Mouse (Mus musculus): ENCODE measurements around the gene Nrap. TPM values are rescaled to one million over a fixed set of nuclear protein-coding genes. Genes with fewer than 3 reads are reported as not detected.

The Nrap gene
- polyA plus RNA-seq, 1 experiment: 0.01 TPM

GRCm38 (mm10) chr19:56374011-56374410 lies 15.8 kb downstream of the Nrap start:
- Histone ChIP-seq H3K4me3 (replicated peaks) (no peak overlapping the region), H3K36me3 (ENCODE audit: control insufficient read depth) (no peaks in the 10 kb centered on the region), H3K9me3 (ENCODE audit: control insufficient read depth, low read length) (peaks cover 5% of the 10 kb centered on the region), H3K27me3 (ENCODE audit: control insufficient read depth) (no peaks in the 10 kb centered on the region), H3K4me1 (ENCODE audit: control insufficient read depth) (peaks cover 9% of the 10 kb centered on the region)
- TF ChIP-seq GATA1 (IDR thresholded peaks at IDR 0.05; ENCODE audit: low read length) (no peak), TAL1 (IDR thresholded peaks at IDR 0.05; ENCODE audit: low read length) (no peak)

DNA sequence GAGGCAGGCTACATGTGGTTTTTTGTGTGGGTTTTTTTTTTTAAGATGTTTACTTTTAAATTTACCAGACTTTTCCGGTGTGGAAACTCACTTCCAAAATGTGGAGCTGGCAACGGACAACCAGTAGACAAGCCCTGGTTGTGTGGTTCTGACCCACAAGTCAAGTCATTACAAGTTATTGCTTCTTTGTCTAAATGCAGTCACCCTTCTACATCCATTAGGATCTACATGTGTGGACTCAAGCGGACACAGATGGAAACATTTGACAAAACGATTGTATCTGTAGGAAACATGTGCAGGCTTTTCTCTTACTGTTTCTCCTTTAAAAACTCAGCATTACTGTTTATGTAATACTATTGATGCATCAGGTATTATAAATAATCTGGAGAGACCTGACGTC lies 16.6 kb downstream of the Nrap start:
- H3K27me3 ChIP-seq (ENCODE audit: control insufficient read depth): no peaks in the 10 kb centered on the region
- H3K4me3 ChIP-seq (replicated peaks): no peak overlapping the region
- peaks cover 5% of the 10 kb centered on the region for H3K9me3 ChIP-seq (ENCODE audit: control insufficient read depth, low read length)
- H3K36me3 ChIP-seq (ENCODE audit: control insufficient read depth): no peaks in the 10 kb centered on the region
- H3K4me1 ChIP-seq (ENCODE audit: control insufficient read depth): peaks cover under 1% of the 10 kb centered on the region
- TF ChIP-seq TAL1 (IDR thresholded peaks at IDR 0.05; ENCODE audit: low read length) (no peak), GATA1 (IDR thresholded peaks at IDR 0.05; ENCODE audit: low read length) (no peak)

DNA sequence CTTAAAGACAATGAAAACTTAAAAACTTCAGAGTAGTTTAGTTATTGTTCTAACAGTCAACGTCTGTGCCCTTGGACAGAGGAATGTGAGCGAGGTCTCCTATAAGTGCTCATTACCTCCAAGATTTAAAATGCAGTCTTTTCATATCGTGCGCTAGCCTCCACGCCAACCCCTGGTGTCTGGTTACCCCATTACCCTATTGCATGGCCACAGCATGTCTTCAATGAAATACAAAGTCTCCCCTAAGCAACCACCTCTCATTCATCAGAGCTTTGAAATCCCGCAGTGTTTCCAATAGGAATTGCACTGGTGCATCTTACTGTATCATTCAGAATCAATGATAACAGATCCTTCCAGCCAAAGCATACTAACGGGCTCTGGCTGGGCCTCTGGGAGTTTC lies 17.6 kb downstream of the Nrap start:
- Histone ChIP-seq H3K36me3 (ENCODE audit: control insufficient read depth) (no peaks in the 10 kb centered on the region), H3K9me3 (ENCODE audit: control insufficient read depth, low read length) (peaks cover 5% of the 10 kb centered on the region), H3K4me3 (replicated peaks) (no peak overlapping the region), H3K27me3 (ENCODE audit: control insufficient read depth) (no peaks in the 10 kb centered on the region), H3K4me1 (ENCODE audit: control insufficient read depth) (no peaks in the 10 kb centered on the region)
- TF ChIP-seq GATA1 (IDR thresholded peaks at IDR 0.05; ENCODE audit: low read length) (no peak), TAL1 (IDR thresholded peaks at IDR 0.05; ENCODE audit: low read length) (no peak)

DNA sequence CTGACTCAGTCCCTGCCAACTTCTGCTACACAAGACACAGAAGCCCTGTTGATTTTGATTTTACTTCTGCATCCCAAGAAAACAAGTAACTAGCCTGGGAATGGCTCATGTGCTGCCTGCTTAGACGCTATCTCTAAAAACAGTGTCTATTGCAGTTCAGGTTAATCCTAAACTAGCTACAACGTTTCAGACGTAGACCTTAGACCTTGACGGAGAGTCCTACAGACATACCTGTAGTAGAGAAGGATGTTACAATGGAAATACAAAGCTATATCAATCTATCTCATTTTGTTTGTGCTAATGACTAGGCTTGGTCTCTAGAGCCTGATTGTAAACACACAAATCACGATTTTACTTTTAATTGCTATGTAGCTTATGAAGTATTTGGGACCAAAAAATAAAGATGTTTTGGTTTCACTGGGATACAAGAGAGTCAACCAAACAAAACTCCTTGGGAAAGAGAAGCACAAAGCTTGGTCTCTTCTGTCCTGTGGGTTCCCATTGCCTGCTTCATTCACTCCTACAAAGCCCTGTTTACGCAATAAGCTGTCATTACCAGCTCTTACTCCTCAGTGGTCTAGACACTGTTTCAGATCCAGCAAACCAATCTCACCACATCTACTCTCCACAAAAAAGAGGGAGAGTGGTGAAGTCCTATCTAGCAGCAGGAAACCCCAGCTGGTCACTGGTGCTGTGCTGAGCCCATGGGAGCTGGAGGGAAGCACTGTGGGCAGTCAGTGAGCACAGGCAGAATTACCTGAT lies 19.3 kb downstream of the Nrap start:
- TF ChIP-seq GATA1 (IDR thresholded peaks at IDR 0.05; ENCODE audit: low read length): no peak
- TF ChIP-seq TAL1 (IDR thresholded peaks at IDR 0.05; ENCODE audit: low read length): no peak
- H3K36me3 ChIP-seq (ENCODE audit: control insufficient read depth): no peaks in the 10 kb centered on the region
- no peaks in the 10 kb centered on the region for H3K27me3 ChIP-seq (ENCODE audit: control insufficient read depth)
- H3K4me3 ChIP-seq (replicated peaks): no peak overlapping the region
- H3K4me1 ChIP-seq (ENCODE audit: control insufficient read depth): no peaks in the 10 kb centered on the region
- no peaks in the 10 kb centered on the region for H3K9me3 ChIP-seq (ENCODE audit: control insufficient read depth, low read length)

DNA sequence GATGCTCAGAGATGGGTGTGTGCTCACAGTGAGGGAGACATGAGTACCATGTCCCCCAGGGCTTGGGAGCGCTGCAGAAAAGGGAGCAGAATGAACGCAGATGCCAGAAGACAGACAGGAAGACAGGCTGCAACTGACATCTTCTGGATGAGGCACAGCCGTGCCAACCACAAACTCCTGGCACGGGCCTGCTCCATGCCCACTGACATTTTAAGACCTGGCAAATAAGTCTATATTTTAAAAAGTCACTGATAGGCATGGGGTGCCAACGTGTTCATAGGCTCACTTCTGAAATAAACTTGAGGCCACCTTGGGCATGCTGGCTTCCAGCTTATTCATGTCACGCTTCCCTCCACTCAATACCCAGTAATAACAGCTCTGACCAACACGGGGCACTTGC lies 20.9 kb downstream of the Nrap start:
- H3K27me3 ChIP-seq (ENCODE audit: control insufficient read depth): no peaks in the 10 kb centered on the region
- H3K4me1 ChIP-seq (ENCODE audit: control insufficient read depth): no peaks in the 10 kb centered on the region
- no peaks in the 10 kb centered on the region for H3K9me3 ChIP-seq (ENCODE audit: control insufficient read depth, low read length)
- H3K4me3 ChIP-seq (replicated peaks): no peak overlapping the region
- no peak for TF ChIP-seq TAL1 (IDR thresholded peaks at IDR 0.05; ENCODE audit: low read length)
- TF ChIP-seq GATA1 (IDR thresholded peaks at IDR 0.05; ENCODE audit: low read length): no peak
- H3K36me3 ChIP-seq (ENCODE audit: control insufficient read depth): no peaks in the 10 kb centered on the region

GRCm38 (mm10) chr19:56367778-56368177 lies 22.1 kb downstream of the Nrap start:
- H3K4me3 ChIP-seq (replicated peaks): no peak overlapping the region
- TF ChIP-seq TAL1 (IDR thresholded peaks at IDR 0.05; ENCODE audit: low read length) (no peak), GATA1 (IDR thresholded peaks at IDR 0.05; ENCODE audit: low read length) (no peak)
- H3K27me3 ChIP-seq (ENCODE audit: control insufficient read depth): no peaks in the 10 kb centered on the region
- H3K36me3 ChIP-seq (ENCODE audit: control insufficient read depth): no peaks in the 10 kb centered on the region
- no peaks in the 10 kb centered on the region for H3K9me3 ChIP-seq (ENCODE audit: control insufficient read depth, low read length)
- H3K4me1 ChIP-seq (ENCODE audit: control insufficient read depth): no peaks in the 10 kb centered on the region

GRCm38 (mm10) chr19:56366625-56367024 lies 23.2 kb downstream of the Nrap start:
- H3K9me3 ChIP-seq (ENCODE audit: control insufficient read depth, low read length): no peaks in the 10 kb centered on the region
- no peaks in the 10 kb centered on the region for H3K27me3 ChIP-seq (ENCODE audit: control insufficient read depth)
- no peaks in the 10 kb centered on the region for H3K36me3 ChIP-seq (ENCODE audit: control insufficient read depth)
- H3K4me3 ChIP-seq (replicated peaks): no peak overlapping the region
- no peaks in the 10 kb centered on the region for H3K4me1 ChIP-seq (ENCODE audit: control insufficient read depth)
- TF ChIP-seq GATA1 (IDR thresholded peaks at IDR 0.05; ENCODE audit: low read length): no peak
- TF ChIP-seq TAL1 (IDR thresholded peaks at IDR 0.05; ENCODE audit: low read length): no peak

DNA sequence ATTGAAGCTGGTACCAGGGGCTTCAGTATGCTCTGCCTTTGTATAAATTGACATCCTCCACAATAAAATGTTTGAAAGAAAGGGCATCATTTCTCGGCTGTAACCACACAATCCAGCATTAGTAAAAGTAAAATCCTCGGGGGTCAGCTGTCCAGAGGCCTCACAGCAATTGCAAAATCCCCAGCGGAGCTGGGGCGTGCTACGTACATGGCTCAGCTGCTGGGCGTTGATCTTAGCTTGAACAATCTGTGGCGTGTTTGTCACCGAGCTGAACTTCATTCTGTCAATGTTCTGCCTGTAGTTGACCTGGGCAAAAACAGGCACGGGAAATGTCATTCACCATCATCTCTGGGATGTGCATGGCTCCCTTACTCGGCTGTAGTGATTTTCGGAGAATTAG lies 23.7 kb downstream of the Nrap start:
- no peak overlapping the region for H3K4me3 ChIP-seq (replicated peaks)
- H3K4me1 ChIP-seq (ENCODE audit: control insufficient read depth): no peaks in the 10 kb centered on the region
- no peaks in the 10 kb centered on the region for H3K27me3 ChIP-seq (ENCODE audit: control insufficient read depth)
- H3K9me3 ChIP-seq (ENCODE audit: control insufficient read depth, low read length): no peaks in the 10 kb centered on the region
- no peaks in the 10 kb centered on the region for H3K36me3 ChIP-seq (ENCODE audit: control insufficient read depth)
- TF ChIP-seq GATA1 (IDR thresholded peaks at IDR 0.05; ENCODE audit: low read length) (no peak), TAL1 (IDR thresholded peaks at IDR 0.05; ENCODE audit: low read length) (no peak)

- Histone ChIP-seq H3K36me3 (ENCODE audit: control insufficient read depth) (no peaks in the 10 kb centered on the region), H3K9me3 (ENCODE audit: control insufficient read depth, low read length) (no peaks in the 10 kb centered on the region), H3K4me1 (ENCODE audit: control insufficient read depth) (no peaks in the 10 kb centered on the region), H3K27me3 (ENCODE audit: control insufficient read depth) (no peaks in the 10 kb centered on the region), H3K4me3 (replicated peaks) (no peak overlapping the region)
- no peak for TF ChIP-seq TAL1 (IDR thresholded peaks at IDR 0.05; ENCODE audit: low read length)
- no peak for TF ChIP-seq GATA1 (IDR thresholded peaks at IDR 0.05; ENCODE audit: low read length)
Measured at GRCm38 (mm10) chr19:56364563-56364962, 25.3 kb downstream of the Nrap start.
